Mouse (Mus musculus): ENCODE results near the gene Riiad1. TPM values are rescaled to one million over a fixed set of nuclear protein-coding genes. Genes with fewer than 3 reads are reported as not detected.

The Riiad1 gene
- polyA plus RNA-seq, 1 experiment from 2014 or later: 18.3 TPM

- Histone ChIP-seq H3K9ac (no peak overlapping the region), H3K9me3 (peaks cover 3% of the 10 kb centered on the region; the same call in 1 of the 2 replicates)
- 80% methylated on average over 3 of the region's 3 CpGs for WGBS
These were observed 23.1 kb downstream of the Riiad1 start for GRCm38 (mm10) chr3:94457055-94457454.

GRCm38 (mm10) chr3:94456529-94457000, 23.6 kb downstream of the Riiad1 start:
- H3K27ac ChIP-seq (replicated peaks): no peak overlapping the region; the same call in 1 of the 2 replicates
- H3K36me3 ChIP-seq: no peaks in the 10 kb centered on the region
- under 1% methylated on average over 12 of the region's 12 CpGs for whole genome bisulfite sequencing
- H3K4me3 ChIP-seq: peak overlapping the region; percentile 37
- peak; percentile 90 for ATAC-seq (ENCODE audit: low read depth)
- peaks cover 3% of the 10 kb centered on the region; the same call in 1 of the 2 replicates for H3K9me3 ChIP-seq
- peaks cover 10% of the 10 kb centered on the region; the same call in 1 of the 2 replicates for H3K27me3 ChIP-seq
- peak overlapping the region; percentile 52 for H3K4me2 ChIP-seq
- peak overlapping the region; percentile 60 for H3K9ac ChIP-seq
- H3K4me1 ChIP-seq (replicated peaks): peaks cover 5% of the 10 kb centered on the region; the same call in 1 of the 2 replicates

More at GRCm38 (mm10) chr3:94457055-94457454, 23.1 kb downstream of the Riiad1 start:
- Histone ChIP-seq H3K27ac (replicated peaks) (no peak overlapping the region; the same call in 1 of the 2 replicates), H3K36me3 (no peaks in the 10 kb centered on the region), H3K27me3 (peaks cover 10% of the 10 kb centered on the region; the same call in 1 of the 2 replicates), H3K4me1 (replicated peaks) (peaks cover 5% of the 10 kb centered on the region; the same call in 1 of the 2 replicates), H3K4me3 (no peak overlapping the region), H3K4me2 (peak overlapping the region; percentile 52)
- peak; percentile 44; the same call in 1 of the 2 replicates for ATAC-seq (ENCODE audit: low read depth)

DNA sequence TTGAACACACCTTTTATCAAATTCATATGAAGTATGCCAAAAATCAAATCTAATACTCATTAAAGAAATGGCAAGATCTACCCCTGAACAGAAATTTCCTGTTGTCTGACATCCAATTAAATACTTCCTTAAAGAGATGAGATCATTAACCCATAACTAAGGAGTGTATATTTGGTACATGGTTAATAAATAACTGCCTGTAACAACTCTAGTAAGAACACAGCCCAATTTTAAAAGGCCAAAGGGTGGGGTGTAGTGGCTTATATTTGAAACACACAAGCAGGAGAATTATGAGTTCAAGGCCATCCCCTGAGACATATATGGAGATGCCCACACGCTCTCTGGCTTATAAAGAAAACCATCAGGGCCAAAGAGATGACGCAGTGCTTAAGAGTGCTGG, 30.8 kb downstream of the Riiad1 start:
- H3K4me3 ChIP-seq: no peak overlapping the region
- no peaks in the 10 kb centered on the region for H3K9me3 ChIP-seq
- H3K27me3 ChIP-seq: no peaks in the 10 kb centered on the region
- H3K9ac ChIP-seq: no peak overlapping the region
- no peak overlapping the region for H3K27ac ChIP-seq (replicated peaks)
- peaks cover 5% of the 10 kb centered on the region for H3K4me1 ChIP-seq (replicated peaks)
- H3K4me2 ChIP-seq: no peak overlapping the region
- ATAC-seq (ENCODE audit: low read depth): no peak
- WGBS: 94% methylated on average over 2 of the region's 2 CpGs
- H3K36me3 ChIP-seq: peaks cover 53% of the 10 kb centered on the region

DNA sequence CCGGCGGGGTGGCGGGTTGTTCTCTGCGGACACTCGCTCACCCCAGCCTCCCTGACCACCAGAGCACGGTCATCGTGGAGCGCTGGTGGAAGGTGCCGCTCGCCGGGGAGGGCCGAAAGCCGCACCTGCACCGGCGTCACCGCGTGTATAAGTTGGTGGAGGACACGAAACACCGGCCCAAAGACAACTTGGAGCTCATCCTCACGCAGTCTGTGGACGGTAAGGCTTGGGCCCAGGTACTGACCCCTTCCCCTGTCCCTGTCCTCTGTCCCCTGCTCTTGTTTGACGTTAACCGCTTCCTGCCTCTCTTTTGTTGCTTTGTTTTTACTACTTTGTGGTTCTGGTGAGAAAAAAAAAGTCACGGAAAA, 36.6 kb downstream of the Riiad1 start, which contains the start of gene Oaz3:
Gene Oaz3, minus strand, starts transcription at position 319 of the 368 bp plus-strand sequence.
- peaks cover 6% of the 10 kb centered on the region; the same call in 1 of the 2 replicates for H3K27me3 ChIP-seq
- H3K9me3 ChIP-seq: no peaks in the 10 kb centered on the region
- peak within 1 kb of the TSS; percentile 82 for H3K9ac ChIP-seq
- peak within 1 kb of the TSS; percentile 96 for H3K4me3 ChIP-seq
- peak within 1 kb of the TSS; percentile 76 for H3K27ac ChIP-seq (replicated peaks)
- H3K4me1 ChIP-seq (replicated peaks): peaks cover 14% of the 10 kb centered on the region
- peaks cover 42% of the 10 kb centered on the region for H3K36me3 ChIP-seq
- ATAC-seq (ENCODE audit: low read depth): no peak; the same call in 1 of the 2 replicates
- H3K4me2 ChIP-seq: peak within 1 kb of the TSS; percentile 84
- under 1% methylated on average over 24 of the region's 24 CpGs for WGBS

DNA sequence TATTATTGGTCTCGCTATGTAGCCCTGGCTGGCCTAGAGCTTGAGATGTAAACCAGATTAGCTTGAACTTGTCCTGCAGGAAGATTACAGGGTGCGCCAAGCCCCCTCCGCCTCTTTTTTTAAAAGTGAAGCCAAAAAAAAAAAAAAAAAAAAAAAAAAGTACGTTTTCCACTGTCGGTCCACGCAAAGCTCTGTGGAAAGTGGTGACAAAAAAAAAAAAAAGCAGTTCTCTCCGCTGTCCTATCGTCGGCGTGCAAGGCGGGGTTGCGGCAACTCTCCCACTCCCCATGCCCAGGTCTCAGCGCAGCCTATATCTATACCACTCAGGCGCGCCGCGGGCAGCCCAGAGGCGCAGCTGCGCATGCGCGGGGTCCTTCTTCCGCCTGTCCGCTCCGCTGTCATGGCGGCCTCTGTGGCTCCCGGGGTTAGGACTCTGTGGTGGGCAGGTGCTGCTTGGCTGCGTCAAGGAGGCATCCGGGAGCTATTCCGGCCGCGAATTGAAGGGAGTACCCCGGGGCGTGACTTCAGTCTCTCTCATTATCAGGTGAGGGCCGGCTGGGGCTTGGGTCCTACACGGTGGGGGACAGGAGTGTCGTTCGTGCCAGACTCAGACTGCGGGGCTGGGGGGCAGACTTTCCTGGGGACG, 37.1 kb downstream of the Riiad1 start, which contains the start of gene Mrpl9:
Gene Mrpl9, plus strand, starts transcription at position 368 of the 646 bp plus-strand sequence.
- H3K4me2 ChIP-seq: peak within 1 kb of the TSS; percentile 84
- H3K4me3 ChIP-seq: peak within 1 kb of the TSS; percentile 96
- peaks cover 6% of the 10 kb centered on the region; the same call in 1 of the 2 replicates for H3K27me3 ChIP-seq
- ATAC-seq (ENCODE audit: low read depth): peak; percentile 98
- no peaks in the 10 kb centered on the region for H3K9me3 ChIP-seq
- peaks cover 14% of the 10 kb centered on the region for H3K4me1 ChIP-seq (replicated peaks)
- H3K27ac ChIP-seq (replicated peaks): peak within 1 kb of the TSS; percentile 76
- H3K9ac ChIP-seq: peak within 1 kb of the TSS; percentile 82
- WGBS: under 1% methylated on average over 39 of the region's 39 CpGs
- H3K36me3 ChIP-seq: peaks cover 37% of the 10 kb centered on the region

GRCm38 (mm10) chr3:94441182-94441581, 39.0 kb downstream of the Riiad1 start:
- 45% methylated on average over 3 of the region's 3 CpGs for WGBS
- Histone ChIP-seq H3K36me3 (peaks cover 18% of the 10 kb centered on the region), H3K4me2 (no peak overlapping the region), H3K4me3 (no peak overlapping the region), H3K27me3 (peaks cover 6% of the 10 kb centered on the region; the same call in 1 of the 2 replicates), H3K9me3 (no peaks in the 10 kb centered on the region), H3K9ac (no peak overlapping the region), H3K27ac (replicated peaks) (no peak overlapping the region), H3K4me1 (replicated peaks) (peaks cover 14% of the 10 kb centered on the region)
- no peak for ATAC-seq (ENCODE audit: low read depth)

DNA sequence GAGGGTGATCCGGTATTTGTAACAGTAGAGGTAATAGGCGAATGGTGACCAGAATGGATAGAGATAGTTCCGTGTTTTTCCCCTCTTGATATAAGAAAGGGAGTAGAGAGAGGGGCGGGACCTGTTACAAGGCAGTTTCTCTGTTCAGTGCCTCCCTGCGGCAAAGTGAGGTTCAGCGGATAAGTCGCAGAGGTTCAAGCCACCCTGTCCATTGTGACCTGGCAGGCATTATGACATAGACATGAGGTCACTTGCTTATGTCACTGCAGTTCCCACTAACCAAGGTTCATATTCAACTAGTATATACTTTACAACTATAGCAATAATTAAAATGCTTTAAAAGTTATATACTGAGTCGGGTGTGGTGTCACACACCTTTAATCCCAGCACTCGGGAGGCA, 43.7 kb downstream of the Riiad1 start:
- ATAC-seq (ENCODE audit: low read depth): no peak
- Histone ChIP-seq H3K4me2 (no peak overlapping the region), H3K4me3 (no peak overlapping the region), H3K27me3 (peaks cover 6% of the 10 kb centered on the region; the same call in 1 of the 2 replicates), H3K36me3 (peaks cover 1% of the 10 kb centered on the region; the same call in 1 of the 2 replicates), H3K9ac (no peak overlapping the region), H3K27ac (replicated peaks) (no peak overlapping the region), H3K9me3 (no peaks in the 10 kb centered on the region), H3K4me1 (replicated peaks) (no peaks in the 10 kb centered on the region)
- 84% methylated on average over 9 of the region's 9 CpGs for WGBS

GRCm38 (mm10) chr3:94434305-94434704, 45.8 kb downstream of the Riiad1 start:
- WGBS: 92% methylated on average over 2 of the region's 2 CpGs
- no peaks in the 10 kb centered on the region for H3K9me3 ChIP-seq
- H3K4me1 ChIP-seq (replicated peaks): no peaks in the 10 kb centered on the region
- no peak overlapping the region for H3K27ac ChIP-seq (replicated peaks)
- peaks cover 22% of the 10 kb centered on the region for H3K36me3 ChIP-seq
- H3K9ac ChIP-seq: no peak overlapping the region
- H3K27me3 ChIP-seq: no peaks in the 10 kb centered on the region
- no peak overlapping the region for H3K4me2 ChIP-seq
- no peak for ATAC-seq (ENCODE audit: low read depth)
- no peak overlapping the region for H3K4me3 ChIP-seq

GRCm38 (mm10) chr3:94430980-94431379, 49.2 kb downstream of the Riiad1 start:
- 78% methylated on average over 2 of the region's 2 CpGs for WGBS

More at GRCm38 (mm10) chr3:94430980-94431379, 49.2 kb downstream of the Riiad1 start:
- no peaks in the 10 kb centered on the region for H3K9me3 ChIP-seq
- H3K27ac ChIP-seq (replicated peaks): no peak overlapping the region
- ATAC-seq (ENCODE audit: low read depth): no peak
- no peak overlapping the region for H3K4me3 ChIP-seq
- no peak overlapping the region for H3K9ac ChIP-seq
- H3K4me1 ChIP-seq (replicated peaks): no peaks in the 10 kb centered on the region
- peaks cover 52% of the 10 kb centered on the region for H3K36me3 ChIP-seq
- no peak overlapping the region for H3K4me2 ChIP-seq
- H3K27me3 ChIP-seq: no peaks in the 10 kb centered on the region

Other genes with a start within 250 kb of the Riiad1 start
- gene Gm4778, start 216.3 kb downstream of the Riiad1 start, polyA plus RNA-seq (2015; fragmentation: Nextera tagmentation; extraction: Ambion mirVana): not detected in 2 replicates
- gene Them4, start 170.3 kb downstream of the Riiad1 start, polyA plus RNA-seq (2015; fragmentation: Nextera tagmentation; extraction: Ambion mirVana): 39.0 and 49.2 TPM in 2 replicates
- gene Them5, start 138.2 kb downstream of the Riiad1 start, polyA plus RNA-seq (2015; fragmentation: Nextera tagmentation; extraction: Ambion mirVana): 0.30 TPM in 1 of 2 replicates, not detected in the other
- gene C2cd4d, start 117.9 kb downstream of the Riiad1 start, polyA plus RNA-seq (2015; fragmentation: Nextera tagmentation; extraction: Ambion mirVana): 2.2 TPM in 2 replicates
- 0.33 and 0.36 TPM in 2 replicates for gene Rorc, start 107.5 kb downstream of the Riiad1 start, polyA plus RNA-seq (2015; fragmentation: Nextera tagmentation; extraction: Ambion mirVana)
- gene Lingo4, start 81.8 kb downstream of the Riiad1 start, polyA plus RNA-seq (2015; fragmentation: Nextera tagmentation; extraction: Ambion mirVana): 0.70 and 1.0 TPM in 2 replicates
- 51.0 and 51.9 TPM in 2 replicates for gene Tdrkh, start 67.1 kb downstream of the Riiad1 start, polyA plus RNA-seq (2015; fragmentation: Nextera tagmentation; extraction: Ambion mirVana)
- gene Mrpl9, start 37.0 kb downstream of the Riiad1 start, polyA plus RNA-seq (2015; fragmentation: Nextera tagmentation; extraction: Ambion mirVana): 58.6 and 62.2 TPM in 2 replicates
- 0.88 and 1.4 TPM in 2 replicates for gene Oaz3, start 36.4 kb downstream of the Riiad1 start, polyA plus RNA-seq (2015; fragmentation: Nextera tagmentation; extraction: Ambion mirVana)
- gene Celf3, start 2.0 kb downstream of the Riiad1 start, polyA plus RNA-seq (2015; fragmentation: Nextera tagmentation; extraction: Ambion mirVana): 246 and 259 TPM in 2 replicates
- 77.0 and 83.0 TPM in 2 replicates for gene Snx27, start 102.4 kb upstream of the Riiad1 start, polyA plus RNA-seq (2015; fragmentation: Nextera tagmentation; extraction: Ambion mirVana)
- not detected in 2 replicates for gene Gm10972, start 162.8 kb upstream of the Riiad1 start, polyA plus RNA-seq (2015; fragmentation: Nextera tagmentation; extraction: Ambion mirVana)
- 2.7 and 3.5 TPM in 2 replicates for gene Tuft1, start 178.5 kb upstream of the Riiad1 start, polyA plus RNA-seq (2015; fragmentation: Nextera tagmentation; extraction: Ambion mirVana)
- gene Selenbp2, start 213.2 kb upstream of the Riiad1 start, polyA plus RNA-seq (2015; fragmentation: Nextera tagmentation; extraction: Ambion mirVana): 0.53 TPM in 1 of 2 replicates, not detected in the other

All from neural tube, embryonic 13.5 days (tissue).